Mouse (Mus musculus) spleen, postnatal 14 days (tissue): ENCODE data around the gene Cyp17a1.

ENCODE experiments used
- DNase-seq, 2 experiments: peaks; one replicate each; pipeline ENCODE4 v3.0.0; 2021 to 2022; ENCODE audit warnings: low spot score in 2 of 2

The Cyp17a1 gene

GRCm38 (mm10) chr19:46642136-46642753, 30.7 kb downstream of the Cyp17a1 start:
- DNase-seq, result no peak

- DNase-seq, result no peak
Measured at GRCm38 (mm10) chr19:46641420-46642085, 31.4 kb downstream of the Cyp17a1 start.

- DNase-seq, result no peak
Measured at GRCm38 (mm10) chr19:46640780-46641179, 32.2 kb downstream of the Cyp17a1 start.

- DNase-seq, result no peak
Measured at GRCm38 (mm10) chr19:46639496-46639895, 33.5 kb downstream of the Cyp17a1 start.

- no peak for DNase-seq
Measured at GRCm38 (mm10) chr19:46639053-46639452, 33.9 kb downstream of the Cyp17a1 start.

- no peak for DNase-seq
Measured at GRCm38 (mm10) chr19:46637598-46637997, 35.4 kb downstream of the Cyp17a1 start.

- DNase-seq, result no peak
Measured at GRCm38 (mm10) chr19:46635766-46636165, 37.2 kb downstream of the Cyp17a1 start.

- no peak for DNase-seq
Measured at GRCm38 (mm10) chr19:46631637-46632036, 41.3 kb downstream of the Cyp17a1 start.

GRCm38 (mm10) chr19:46629807-46630206, 43.2 kb downstream of the Cyp17a1 start:
- DNase-seq, result no peak

- DNase-seq, result no peak
Measured at GRCm38 (mm10) chr19:46628403-46628802, 44.6 kb downstream of the Cyp17a1 start.

- no peak for DNase-seq
Measured at GRCm38 (mm10) chr19:46625519-46625918, 47.5 kb downstream of the Cyp17a1 start.

GRCm38 (mm10) chr19:46625015-46625414, 48.0 kb downstream of the Cyp17a1 start:
- no peak for DNase-seq

- DNase-seq, result no peak
Measured at GRCm38 (mm10) chr19:46623790-46624772, 48.9 kb downstream of the Cyp17a1 start.

GRCm38 (mm10) chr19:46623194-46623667, 49.7 kb downstream of the Cyp17a1 start:
- DNase-seq, result no peak

- DNase-seq, result no peak
Measured at GRCm38 (mm10) chr19:46622659-46623193, 50.2 kb downstream of the Cyp17a1 start.

- no peak for DNase-seq
Measured at GRCm38 (mm10) chr19:46621236-46622183, 51.5 kb downstream of the Cyp17a1 start.

GRCm38 (mm10) chr19:46620016-46620808, 52.8 kb downstream of the Cyp17a1 start:
- DNase-seq, result no peak

- DNase-seq, result no peak
Measured at GRCm38 (mm10) chr19:46619518-46619917, 53.5 kb downstream of the Cyp17a1 start.

- DNase-seq, result no peak
Measured at GRCm38 (mm10) chr19:46619001-46619400, 54.0 kb downstream of the Cyp17a1 start.

- DNase-seq, result no peak
Measured at GRCm38 (mm10) chr19:46618322-46618721, 54.6 kb downstream of the Cyp17a1 start.
